Mouse (Mus musculus) MEL (cell line): ENCODE results near the gene Gm765.

ENCODE experiments used
- CTCF ChIP-seq, 3 experiments: IDR thresholded peaks in 2 of 3; conservative IDR thresholded peaks in 1 of 3; 2 replicates each; pipeline ENCODE4 v1.5.1; 2011 to 2012; ENCODE audit warnings: low read length in 3 of 3, low read depth in 2 of 3, mild to moderate bottlenecking in 2 of 3, improper control_type of control experiment in 1 of 3, inconsistent platforms in 1 of 3, mixed read lengths in 1 of 3, moderate library complexity in 1 of 3; ENCODE audit not compliant: control insufficient read depth in 1 of 3, insufficient read depth in 1 of 3, poor library complexity in 1 of 3, severe bottlenecking in 1 of 3
- MYB ChIP-seq: IDR thresholded peaks from 2 replicates; pipeline ENCODE4 v1.6.1; 2011; ENCODE audit warnings: mild to moderate bottlenecking, low read depth, low read length, improper control_type of control experiment

DNA sequence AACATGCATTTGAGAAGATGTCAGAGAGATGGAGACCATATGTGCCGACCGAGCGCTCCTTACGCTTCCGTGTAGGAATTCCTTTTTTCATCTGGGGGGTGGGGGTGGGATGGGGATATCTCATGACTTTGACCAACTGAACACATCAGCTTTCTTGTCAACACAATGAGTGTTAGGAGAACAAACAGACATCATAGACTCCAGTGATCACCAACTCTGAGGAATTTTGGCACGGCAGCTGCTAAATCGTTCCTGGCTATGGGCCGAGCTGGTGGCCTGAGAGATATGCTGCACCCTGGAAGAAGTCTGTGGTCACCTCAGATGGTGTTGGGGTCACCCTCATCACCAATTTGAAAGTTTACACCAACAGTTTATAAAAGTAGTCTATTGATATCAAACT is 134.5 kb downstream of the Gm765 start:
- TF ChIP-seq CTCF (IDR thresholded peaks at IDR 0.05 in 2 of 3, conservative IDR thresholded peaks at IDR 0.05 in 1 of 3; ENCODE audit: control insufficient read depth in 1 of 3, insufficient read depth in 1 of 3, low read depth in 2 of 3, low read length in 3 of 3, poor library complexity in 1 of 3, severe bottlenecking in 1 of 3) (no peak), MYB (no peak)
